Mouse (Mus musculus) midbrain, embryonic 10.5 days (tissue): ENCODE data around the gene Gtf2i. TPM values are rescaled to one million over a fixed set of nuclear protein-coding genes. Genes with fewer than 3 reads are reported as not detected.

ENCODE experiments used
- DNase-seq: peaks from one replicate; pipeline ENCODE4 v3.0.0-alpha.2; 2017; ENCODE audit warnings: low spot score
- H3K27ac ChIP-seq: fragments of 300-500 bp; sonication (generic); replicated peaks from 2 replicates; pipeline ENCODE4 v1.5.1; 2016; ENCODE audit warnings: mild to moderate bottlenecking
- H3K27me3 ChIP-seq: fragments of 300-500 bp; sonication (generic); 2 replicates; pipeline ENCODE4 v1.6.1; 2016; ENCODE audit warnings: low read depth, mild to moderate bottlenecking; ENCODE audit not compliant: poor library complexity, severe bottlenecking
- H3K36me3 ChIP-seq: fragments of 300-500 bp; sonication (generic); 2 replicates; pipeline ENCODE4 v1.6.1; 2016; ENCODE audit warnings: mild to moderate bottlenecking, moderate library complexity
- H3K4me1 ChIP-seq: fragments of 300-500 bp; sonication (generic); 2 replicates; pipeline ENCODE4 v1.6.1; 2016
- H3K4me3 ChIP-seq: fragments of 300-500 bp; sonication (generic); 2 replicates; pipeline ENCODE4 v1.5.1; 2016; ENCODE audit warnings: mild to moderate bottlenecking, moderate library complexity
- H3K9me3 ChIP-seq: fragments of 300-500 bp; sonication (generic); replicated peaks from 2 replicates; pipeline ENCODE4 v1.6.1; 2016; ENCODE audit warnings: mild to moderate bottlenecking
- WGBS: fragments of 180-500 bp; shearing (Covaris S2); methylation state at CpG from one replicate; pipeline ENCODE4 v1.1.7; 2016; 5-methylcytosine and 5-hydroxymethylcytosine counted together
- polyA plus RNA-seq: library from polyadenylated mRNA; unstranded; fragments of >200 nt; fragmentation: Nextera tagmentation; extraction: Ambion mirVana; gene quantifications from 2 replicates; pipeline ENCODE4 v1.2.1, GENCODE M21; 2016

Gene Gtf2i
- polyA plus RNA-seq, 1 experiment from 2014 or later: 172 TPM

- Histone ChIP-seq H3K4me1 (peaks cover 53% of the 10 kb centered on the region), H3K27me3 (no peaks in the 10 kb centered on the region)
- WGBS: 87% methylated on average over 5 of the region's 5 CpGs
Observed at GRCm38 (mm10) chr5:134231376-134231775, 83.2 kb downstream of the Gtf2i start.

GRCm38 (mm10) chr5:134229391-134229790 is 85.2 kb downstream of the Gtf2i start, which contains the start of gene Ncf1:
TSS of gene Ncf1 (minus strand) at chr5:134229625.
- Histone ChIP-seq H3K27ac (peak within 1 kb of the TSS; percentile 57), H3K9me3 (no peaks in the 10 kb centered on the region), H3K36me3 (no peaks in the 10 kb centered on the region), H3K27me3 (no peaks in the 10 kb centered on the region), H3K4me3 (no peak within 1 kb of the TSS), H3K4me1 (peaks cover 41% of the 10 kb centered on the region)
- no peak for DNase-seq
- 85% methylated on average over 7 of the region's 7 CpGs for WGBS

More at GRCm38 (mm10) chr5:134231376-134231775, 83.2 kb downstream of the Gtf2i start:
- peaks cover 13% of the 10 kb centered on the region for H3K36me3 ChIP-seq
- H3K9me3 ChIP-seq: no peaks in the 10 kb centered on the region
- no peak overlapping the region for H3K4me3 ChIP-seq
- H3K27ac ChIP-seq: no peak overlapping the region
- DNase-seq: no peak

GRCm38 (mm10) chr5:134228249-134228638 is 86.3 kb downstream of the Gtf2i start:
- 85% methylated on average over 6 of the region's 6 CpGs for WGBS
- Histone ChIP-seq H3K27me3 (no peaks in the 10 kb centered on the region), H3K36me3 (no peaks in the 10 kb centered on the region), H3K4me3 (no peak overlapping the region), H3K4me1 (peaks cover 31% of the 10 kb centered on the region), H3K27ac (peak overlapping the region; percentile 57), H3K9me3 (no peaks in the 10 kb centered on the region)
- no peak for DNase-seq

GRCm38 (mm10) chr5:134227574-134228248 is 86.8 kb downstream of the Gtf2i start:
- peak; percentile 63 for DNase-seq

GRCm38 (mm10) chr5:134226946-134227345 is 87.6 kb downstream of the Gtf2i start:
- Histone ChIP-seq H3K4me3 (no peak overlapping the region), H3K9me3 (no peaks in the 10 kb centered on the region), H3K27ac (peak overlapping the region; percentile 53), H3K27me3 (peaks cover 10% of the 10 kb centered on the region), H3K4me1 (peaks cover 29% of the 10 kb centered on the region), H3K36me3 (no peaks in the 10 kb centered on the region)
- DNase-seq: no peak
- 79% methylated on average over 12 of the region's 12 CpGs for WGBS

More at GRCm38 (mm10) chr5:134227574-134228248, 86.8 kb downstream of the Gtf2i start:
- 41% methylated on average over 11 of the region's 11 CpGs for WGBS
- Histone ChIP-seq H3K4me3 (no peak overlapping the region), H3K9me3 (no peaks in the 10 kb centered on the region), H3K27me3 (peaks cover 3% of the 10 kb centered on the region), H3K4me1 (peaks cover 27% of the 10 kb centered on the region), H3K27ac (peak overlapping the region; percentile 53), H3K36me3 (no peaks in the 10 kb centered on the region)

GRCm38 (mm10) chr5:134225110-134225901 is 89.3 kb downstream of the Gtf2i start:
- Histone ChIP-seq H3K9me3 (no peaks in the 10 kb centered on the region), H3K27ac (no peak overlapping the region), H3K36me3 (no peaks in the 10 kb centered on the region), H3K4me1 (peaks cover 36% of the 10 kb centered on the region), H3K4me3 (no peak overlapping the region), H3K27me3 (peaks cover 23% of the 10 kb centered on the region)
- WGBS: 80% methylated on average over 30 of the region's 30 CpGs
- DNase-seq: no peak

GRCm38 (mm10) chr5:134221708-134222150 is 92.8 kb downstream of the Gtf2i start:
- peaks cover 30% of the 10 kb centered on the region for H3K4me1 ChIP-seq
- DNase-seq: peak; percentile 47
- peaks cover 3% of the 10 kb centered on the region; the same call in 1 of the 2 replicates for H3K9me3 ChIP-seq
- H3K36me3 ChIP-seq: peaks cover 12% of the 10 kb centered on the region
- H3K27ac ChIP-seq: peak overlapping the region; percentile 76
- peak overlapping the region; percentile 55 for H3K4me3 ChIP-seq
- WGBS: 1% methylated on average over 36 of the region's 36 CpGs
- peaks cover 26% of the 10 kb centered on the region for H3K27me3 ChIP-seq

DNA sequence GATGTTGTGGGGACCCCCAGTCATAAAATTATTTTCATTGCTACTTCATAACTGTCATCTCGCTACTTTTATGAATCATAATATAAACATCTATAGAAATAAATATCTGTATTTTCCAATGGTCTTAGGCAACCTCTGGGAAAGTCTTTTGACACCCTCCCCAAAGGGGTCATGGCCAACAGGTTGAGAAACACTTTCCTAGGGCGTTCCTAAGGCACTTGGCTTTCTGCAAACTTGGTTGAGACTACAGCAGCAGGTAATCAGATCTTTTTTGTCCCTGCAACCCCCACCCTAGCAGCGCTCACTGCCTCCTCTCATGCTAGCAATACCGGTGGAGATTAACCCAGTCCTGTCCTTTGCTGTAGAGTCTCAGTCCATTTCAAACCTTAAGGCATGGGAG is 93.3 kb downstream of the Gtf2i start:
- WGBS: 50% methylated on average over 4 of the region's 4 CpGs
- Histone ChIP-seq H3K27ac (0 out of 2 replicates have a peak overlapping the region, but pooled peaks have one; percentile 76), H3K4me1 (peaks cover 26% of the 10 kb centered on the region), H3K36me3 (peaks cover 17% of the 10 kb centered on the region), H3K9me3 (peaks cover 7% of the 10 kb centered on the region; the same call in 1 of the 2 replicates), H3K27me3 (peaks cover 26% of the 10 kb centered on the region), H3K4me3 (peak overlapping the region; percentile 55)
- no peak for DNase-seq

- no peak overlapping the region for H3K27ac ChIP-seq
- H3K4me3 ChIP-seq: no peak overlapping the region
- peaks cover 21% of the 10 kb centered on the region for H3K36me3 ChIP-seq
- WGBS: 93% methylated on average over 7 of the region's 7 CpGs
- H3K4me1 ChIP-seq: peaks cover 25% of the 10 kb centered on the region
- H3K9me3 ChIP-seq: peaks cover 7% of the 10 kb centered on the region; the same call in 1 of the 2 replicates
- H3K27me3 ChIP-seq: peaks cover 25% of the 10 kb centered on the region
- DNase-seq: no peak
Observed at GRCm38 (mm10) chr5:134217900-134218299, 96.7 kb downstream of the Gtf2i start.

DNA sequence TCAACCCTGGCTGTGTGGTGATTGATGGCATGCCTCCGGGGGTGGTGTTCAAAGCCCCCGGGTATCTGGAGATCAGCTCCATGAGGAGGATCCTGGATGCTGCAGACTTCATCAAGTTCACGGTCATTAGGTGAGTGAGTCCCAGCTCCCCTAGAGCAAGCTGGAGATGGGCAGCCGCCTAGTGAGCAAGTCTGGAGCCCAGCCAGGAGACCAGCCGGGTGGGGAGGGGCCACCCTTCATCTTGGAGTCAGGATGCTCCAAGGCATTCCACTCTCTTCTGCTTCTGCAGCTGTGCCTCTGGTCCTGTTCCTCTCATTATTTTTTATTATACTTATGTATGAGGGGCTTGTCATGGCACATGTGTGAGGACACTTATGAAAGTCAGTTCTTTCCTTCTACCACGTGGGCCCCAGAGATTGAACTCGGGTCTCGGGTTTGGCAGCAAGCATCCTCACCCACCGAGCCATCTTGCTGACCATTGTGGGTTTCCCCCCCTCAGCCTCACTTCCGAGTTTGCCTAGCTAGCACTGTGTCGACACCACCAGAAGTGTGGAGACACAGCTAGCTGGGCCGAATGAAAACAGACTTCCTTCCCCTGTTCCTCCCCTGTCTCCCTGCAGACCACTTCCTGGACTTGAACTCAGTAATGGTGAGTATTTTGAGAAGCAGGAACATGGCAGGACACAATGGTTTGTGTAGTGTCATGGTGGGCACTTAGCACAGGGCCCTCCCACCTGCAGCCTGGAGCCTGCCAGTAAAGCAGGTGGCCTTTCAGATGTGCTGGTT is 100.3 kb downstream of the Gtf2i start:
- Histone ChIP-seq H3K4me1 (peaks cover 16% of the 10 kb centered on the region), H3K27ac (no peak overlapping the region), H3K4me3 (no peak overlapping the region), H3K27me3 (no peaks in the 10 kb centered on the region), H3K9me3 (peaks cover 7% of the 10 kb centered on the region; the same call in 1 of the 2 replicates), H3K36me3 (peaks cover 31% of the 10 kb centered on the region)
- no peak for DNase-seq
- WGBS: 87% methylated on average over 12 of the region's 12 CpGs

GRCm38 (mm10) chr5:134209931-134210554 is 104.5 kb downstream of the Gtf2i start:
- H3K27me3 ChIP-seq: no peaks in the 10 kb centered on the region
- 73% methylated on average over 11 of the region's 11 CpGs for WGBS
- H3K4me3 ChIP-seq: no peak overlapping the region
- peaks cover 15% of the 10 kb centered on the region for H3K36me3 ChIP-seq
- no peak overlapping the region for H3K27ac ChIP-seq
- peaks cover 7% of the 10 kb centered on the region for H3K4me1 ChIP-seq
- no peak for DNase-seq
- peaks cover 6% of the 10 kb centered on the region; the same call in 1 of the 2 replicates for H3K9me3 ChIP-seq

DNA sequence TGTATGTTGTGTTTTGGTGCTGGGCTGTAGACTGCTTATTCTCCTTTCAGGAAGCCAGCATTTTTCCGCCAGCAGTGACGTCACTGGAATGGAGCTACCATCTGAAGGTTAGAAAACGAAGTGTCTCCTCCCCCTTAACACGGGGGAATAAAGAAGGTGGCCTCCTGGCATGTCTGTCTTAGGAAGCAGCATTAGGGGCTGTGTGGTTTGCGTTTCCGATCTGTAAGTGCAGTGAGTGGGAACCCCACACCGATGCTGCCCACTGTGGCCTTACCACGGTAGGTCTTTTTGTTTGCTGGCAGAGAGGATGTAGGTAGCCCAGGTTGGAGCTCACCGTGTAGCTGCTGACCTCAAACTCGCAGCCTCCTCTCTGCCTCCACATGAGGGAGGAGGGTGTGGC is 107.8 kb downstream of the Gtf2i start:
- WGBS: 87% methylated on average over 10 of the region's 10 CpGs
- H3K4me1 ChIP-seq: peaks cover 7% of the 10 kb centered on the region
- H3K9me3 ChIP-seq: peaks cover 6% of the 10 kb centered on the region; the same call in 1 of the 2 replicates
- H3K27ac ChIP-seq: no peak overlapping the region
- peaks cover 33% of the 10 kb centered on the region for H3K36me3 ChIP-seq
- no peak for DNase-seq
- no peak overlapping the region for H3K4me3 ChIP-seq
- no peaks in the 10 kb centered on the region for H3K27me3 ChIP-seq
